Mouse (Mus musculus): Measurements from ENCODE around the gene Gm17657.
A peak's percentile ranks its signal among the peaks of the same experiment; 100 is the strongest.

Gene Gm17657

DNA sequence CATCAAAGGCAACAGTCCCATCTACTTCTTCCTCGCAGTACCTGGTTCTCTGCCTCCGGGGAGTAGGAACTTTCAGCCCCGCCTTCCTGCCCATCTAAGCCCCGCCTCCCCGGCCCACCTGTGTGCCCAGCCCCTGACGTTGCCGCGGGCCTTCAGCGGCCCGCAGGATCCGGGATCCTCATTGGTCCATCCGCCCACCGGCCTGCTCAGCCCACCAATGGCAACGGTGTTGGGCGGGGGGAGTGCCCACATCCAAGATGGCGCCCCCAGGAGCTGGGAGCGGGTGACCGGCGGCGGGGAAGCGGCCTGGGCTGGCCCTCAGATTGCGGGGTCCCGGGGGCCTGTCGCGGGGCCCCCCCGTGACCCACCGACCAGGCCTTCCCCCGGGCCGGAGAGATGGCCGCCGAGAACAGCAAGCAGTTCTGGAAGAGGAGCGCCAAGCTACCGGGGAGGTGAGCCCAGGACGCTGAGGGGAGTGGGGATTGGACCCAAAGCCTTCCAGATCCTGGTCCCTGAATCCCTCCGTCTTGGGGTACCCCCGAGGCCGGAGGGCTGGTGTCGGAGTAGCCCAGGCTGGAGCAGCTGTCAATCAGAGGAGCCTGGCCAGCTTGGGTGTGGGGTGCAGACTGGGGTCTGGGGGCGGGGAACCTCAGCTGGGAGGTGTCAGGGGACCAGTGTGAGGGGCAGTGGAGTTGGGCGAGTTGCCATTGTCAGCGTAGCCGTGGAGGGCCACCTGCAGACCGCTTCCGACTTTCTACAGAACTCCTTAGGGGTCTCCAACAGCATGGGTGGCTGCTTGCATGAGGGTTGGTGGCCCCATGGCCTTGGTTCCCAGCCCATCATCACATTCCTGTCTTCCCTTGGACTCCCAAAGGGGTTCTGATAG lies at the start of gene Gm17657, which contains the start of gene Tbc1d22b:
Gene Gm17657 (minus strand): TSS at position 96 of the 886 bp plus-strand sequence.
Gene Tbc1d22b (plus strand): TSS at position 243 of the 886 bp plus-strand sequence.
- peak; percentile 98 for DNase-seq (ENCODE audit: low read depth, low spot score)

DNA sequence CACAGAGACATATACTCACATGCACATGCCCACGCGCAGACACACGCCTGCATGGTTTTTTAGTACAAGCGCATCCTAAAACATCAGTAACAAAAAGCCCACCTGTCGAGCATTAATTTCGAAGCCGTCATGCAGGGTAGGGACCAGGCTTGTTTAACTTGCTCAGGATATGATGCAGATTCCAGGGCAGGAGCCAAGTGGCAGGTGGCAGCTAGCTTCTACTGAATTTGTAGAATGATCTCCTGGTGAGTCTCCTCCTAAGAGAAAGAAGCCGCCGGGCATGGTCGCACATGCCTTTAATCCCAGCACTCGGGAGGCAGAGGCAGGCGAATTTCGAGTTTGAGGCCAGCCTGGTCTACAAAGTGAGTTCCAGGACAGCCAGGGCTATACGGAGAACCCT lies 49.6 kb upstream of the Gm17657 start:
- DNase-seq (ENCODE audit: low read depth, low spot score): no peak

DNA sequence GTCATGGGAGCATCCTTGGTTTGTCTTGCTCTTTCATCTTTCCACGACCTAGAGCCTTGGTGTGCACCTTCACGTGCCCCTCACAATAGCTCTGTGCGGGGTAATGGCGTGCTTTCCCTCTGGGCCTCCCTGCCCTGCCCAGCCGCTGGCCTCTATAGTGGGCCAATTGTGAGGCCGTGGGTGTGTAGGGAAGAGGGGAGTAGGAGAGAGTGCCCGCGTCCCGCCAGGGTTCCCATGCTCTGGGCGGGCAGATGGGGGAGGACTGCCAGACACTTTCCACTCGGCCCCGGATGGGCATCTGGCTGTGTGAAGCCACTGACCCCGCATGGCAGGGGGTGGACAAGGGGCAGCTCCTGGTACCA lies 47.3 kb upstream of the Gm17657 start:
- no peak for DNase-seq (ENCODE audit: low read depth, low spot score)

DNA sequence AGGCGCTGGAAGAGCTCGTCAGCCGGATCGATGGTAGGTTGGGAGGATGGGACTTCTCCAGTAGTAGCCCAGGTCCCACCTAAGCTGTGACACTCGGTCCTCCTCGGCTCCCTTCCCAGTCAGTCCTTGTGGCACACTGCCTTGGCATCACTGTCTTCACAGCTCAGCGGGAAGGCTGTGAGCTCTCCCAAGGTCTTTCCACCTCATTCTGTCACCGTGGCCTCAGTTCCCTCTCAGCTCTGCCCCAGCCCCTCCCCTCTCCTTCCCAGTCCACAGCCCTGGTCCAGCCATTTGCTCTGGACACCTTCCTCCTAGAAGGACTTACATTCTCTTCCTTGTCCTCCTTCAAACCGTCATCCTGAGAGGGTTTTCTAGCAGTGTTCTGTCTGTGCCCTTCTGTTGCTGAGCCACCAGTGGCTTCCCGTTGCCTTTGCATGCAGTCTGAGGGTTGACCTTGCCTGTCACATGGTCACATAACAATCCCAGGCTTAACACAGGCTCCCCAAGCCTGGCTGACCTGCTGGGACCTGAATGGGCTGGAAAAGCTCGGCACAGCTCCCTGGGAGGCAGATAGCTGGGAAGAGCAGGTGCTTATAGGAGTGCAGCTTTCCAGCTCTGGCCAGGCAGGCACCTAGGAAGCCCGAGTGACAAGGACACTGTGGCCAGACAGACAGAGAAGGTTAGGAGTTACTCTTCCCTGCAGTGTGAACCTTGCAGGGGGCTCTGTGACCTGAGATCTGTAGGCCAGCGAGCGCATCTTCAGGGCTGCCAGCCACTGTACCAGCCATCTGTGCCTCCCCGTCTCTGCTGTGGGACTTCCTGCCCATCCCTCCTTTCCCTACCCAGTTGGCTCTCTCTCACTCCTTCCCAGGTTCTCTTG lies 46.7 kb upstream of the Gm17657 start:
- no peak for DNase-seq (ENCODE audit: low read depth, low spot score)

DNA sequence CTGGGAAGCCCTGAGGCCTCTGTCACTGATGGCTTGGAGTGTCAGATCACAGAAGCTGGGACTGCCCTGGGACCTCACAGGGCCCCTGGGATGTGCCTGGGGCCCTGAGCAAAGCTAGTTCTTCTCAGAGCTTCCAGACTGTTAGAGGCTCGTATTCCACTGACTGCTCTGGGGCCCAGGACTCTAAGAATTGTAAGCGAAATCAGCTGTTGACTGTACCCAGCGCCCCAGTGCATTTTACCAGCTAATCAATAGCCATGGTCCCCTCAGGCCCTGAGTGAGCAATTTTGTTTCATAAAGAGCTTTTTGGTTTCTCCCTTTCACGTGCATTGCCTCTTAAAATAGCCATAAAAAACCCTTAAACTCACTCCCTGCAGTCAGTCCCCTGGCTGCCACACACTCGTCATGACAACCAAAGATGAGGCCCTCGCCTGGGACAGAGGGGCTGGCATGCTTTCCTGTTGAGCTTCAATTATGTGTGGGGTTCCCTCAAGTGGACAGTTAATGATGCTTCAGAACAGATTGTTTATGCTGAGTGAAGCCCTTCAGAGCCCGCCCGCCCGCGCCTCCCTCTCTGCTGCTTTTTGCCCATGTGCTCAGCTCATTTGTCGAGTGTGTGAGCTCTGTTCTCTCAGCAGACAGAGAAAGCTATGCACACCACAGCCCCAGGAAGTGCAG lies 39.9 kb upstream of the Gm17657 start:
- DNase-seq (ENCODE audit: low read depth, low spot score): no peak

DNA sequence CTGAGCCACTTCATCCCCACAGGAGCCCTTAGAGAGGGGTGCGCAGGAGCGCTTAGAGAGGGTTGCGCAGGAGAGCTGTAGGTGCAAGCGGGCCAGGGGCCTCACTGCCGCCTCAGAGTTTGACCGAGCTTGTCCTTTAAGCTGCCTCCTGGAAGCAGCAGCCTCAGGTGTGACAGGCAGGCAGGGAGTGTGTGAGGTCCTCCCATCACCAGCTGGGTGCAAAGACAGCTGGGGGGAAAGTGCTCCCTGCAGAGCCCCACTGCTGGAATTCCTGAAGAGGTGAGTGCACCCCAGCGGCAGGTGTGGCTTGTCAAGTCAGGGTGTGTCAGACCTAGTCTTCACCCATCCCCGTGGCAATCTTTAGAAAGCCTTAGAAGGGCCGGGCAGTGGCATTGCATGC lies 37.5 kb upstream of the Gm17657 start:
- no peak for DNase-seq (ENCODE audit: low read depth, low spot score)

DNA sequence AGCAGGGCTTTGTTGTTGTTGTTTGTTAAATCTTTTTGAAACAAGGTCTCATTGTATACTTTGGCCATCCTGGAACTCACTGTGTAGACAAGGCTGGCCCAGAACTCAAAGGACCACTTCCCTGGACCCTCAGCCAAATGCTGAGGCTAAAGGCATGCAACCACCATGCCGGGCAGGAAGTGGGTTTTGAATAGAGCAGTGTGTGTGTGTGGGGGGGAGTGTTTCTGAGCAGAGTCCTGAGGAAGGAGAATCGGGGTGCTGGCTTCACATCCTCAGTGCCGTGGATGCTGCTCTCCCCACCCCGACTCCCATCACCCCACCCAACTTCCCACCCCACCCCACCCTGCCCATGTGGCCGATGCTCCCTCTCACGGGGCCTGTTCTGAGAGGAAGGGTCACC lies 36.0 kb upstream of the Gm17657 start:
- DNase-seq (ENCODE audit: low read depth, low spot score): no peak

DNA sequence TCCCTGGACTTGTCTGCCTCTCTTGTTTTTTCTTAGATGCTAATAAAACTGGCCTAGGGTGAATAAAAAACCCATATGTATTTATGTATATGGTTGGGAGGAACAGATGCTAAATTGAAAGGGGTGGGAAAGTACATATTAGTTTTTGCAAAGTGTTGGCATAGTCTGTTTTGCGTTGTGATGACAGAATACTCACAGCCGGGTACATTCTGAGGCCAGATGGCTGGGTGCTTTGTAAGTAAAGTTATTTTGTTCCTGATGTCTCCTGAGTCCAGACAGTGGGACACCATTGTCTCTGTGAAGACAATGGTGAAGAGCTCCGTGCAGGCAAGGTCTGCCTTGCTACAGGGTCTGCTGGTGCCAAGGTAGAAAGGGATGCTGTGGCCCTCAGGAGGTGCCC lies 35.3 kb upstream of the Gm17657 start:
- no peak for DNase-seq (ENCODE audit: low read depth, low spot score)

DNA sequence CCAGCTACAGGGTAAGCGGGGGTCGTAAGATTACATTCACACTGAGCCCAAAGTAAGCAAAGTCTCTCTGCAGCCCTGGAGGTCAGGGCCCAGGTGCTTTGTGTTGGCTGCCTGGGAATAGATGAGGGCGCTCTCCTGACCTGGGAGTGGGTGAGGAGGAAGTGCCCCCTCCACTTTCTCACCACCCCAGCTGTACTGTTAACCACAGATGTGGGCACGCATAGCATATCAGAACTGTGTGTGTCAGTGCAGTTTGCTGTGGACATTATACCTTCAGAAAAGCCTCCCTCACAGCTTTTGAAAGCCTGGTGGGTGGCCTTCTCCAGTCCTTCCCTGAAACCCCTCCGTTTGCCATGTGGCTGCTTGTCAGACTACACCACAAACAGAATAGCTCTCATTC lies 34.9 kb upstream of the Gm17657 start:
- DNase-seq (ENCODE audit: low read depth, low spot score): no peak

DNA sequence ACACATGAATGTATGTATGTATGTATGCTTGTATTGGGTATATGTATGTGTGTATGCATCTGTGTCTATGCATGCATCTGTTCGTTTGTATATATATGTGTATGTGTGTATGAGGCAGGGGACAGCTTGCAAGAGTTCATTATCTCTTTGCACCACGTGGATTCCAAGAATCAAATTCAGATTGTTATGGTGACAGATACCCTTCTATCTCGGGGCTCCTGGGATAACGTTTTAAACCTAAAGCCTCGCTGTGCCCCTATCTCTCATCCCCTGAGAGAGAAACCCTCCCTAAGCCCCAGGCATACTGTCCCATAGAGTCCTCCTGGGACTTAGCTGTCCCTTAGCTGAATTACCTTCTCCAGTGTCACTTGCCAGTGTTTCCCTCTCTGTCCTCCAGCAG lies 34.1 kb upstream of the Gm17657 start:
- DNase-seq (ENCODE audit: low read depth, low spot score): no peak

DNA sequence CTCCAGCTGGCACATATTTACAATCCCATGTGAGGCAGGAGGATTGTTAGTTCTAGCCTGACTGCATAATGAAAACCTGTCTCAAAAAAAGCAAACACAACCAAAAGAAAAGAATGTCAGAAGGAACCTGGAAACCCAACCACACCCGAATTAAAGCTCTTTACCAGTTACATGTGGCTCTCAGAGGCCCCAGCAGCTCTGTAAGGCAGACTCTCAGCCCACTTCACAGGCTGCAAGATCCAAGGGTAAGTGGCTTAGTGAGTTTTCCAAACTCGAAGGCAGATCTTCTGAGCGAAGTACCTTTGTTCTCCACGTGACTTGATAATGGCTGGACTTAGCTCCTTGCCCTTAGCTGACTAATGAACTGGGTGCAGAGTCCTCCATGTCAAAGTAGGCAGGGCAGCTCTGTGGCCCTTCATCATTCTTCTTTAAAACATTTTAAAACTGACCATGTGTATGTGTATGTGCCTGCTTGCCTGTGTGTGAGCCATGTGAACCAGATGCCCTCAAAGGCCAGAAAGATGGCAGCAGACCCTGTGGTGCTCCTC lies 30.2 kb upstream of the Gm17657 start:
- no peak for DNase-seq (ENCODE audit: low read depth, low spot score)

DNA sequence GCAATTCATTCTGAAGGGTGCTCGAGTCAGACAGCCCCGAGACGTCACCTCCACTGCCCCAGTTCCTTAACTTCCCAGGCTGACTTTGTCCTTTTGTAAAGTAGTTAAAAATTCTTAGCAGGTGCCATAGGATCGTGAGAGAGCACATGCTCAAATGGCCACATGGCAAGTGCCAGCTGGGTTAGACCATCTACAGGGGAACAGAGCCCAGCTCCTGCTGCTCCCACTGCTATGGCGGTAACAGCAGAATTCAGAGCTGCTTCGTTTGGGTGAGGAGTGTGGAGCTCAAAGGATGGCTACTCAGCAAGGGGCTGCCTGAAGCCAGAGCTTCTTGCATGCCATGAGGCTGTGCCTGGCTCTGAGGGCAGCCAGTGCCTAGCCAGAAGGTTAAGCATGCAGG lies 20.4 kb upstream of the Gm17657 start:
- DNase-seq (ENCODE audit: low read depth, low spot score): no peak

DNA sequence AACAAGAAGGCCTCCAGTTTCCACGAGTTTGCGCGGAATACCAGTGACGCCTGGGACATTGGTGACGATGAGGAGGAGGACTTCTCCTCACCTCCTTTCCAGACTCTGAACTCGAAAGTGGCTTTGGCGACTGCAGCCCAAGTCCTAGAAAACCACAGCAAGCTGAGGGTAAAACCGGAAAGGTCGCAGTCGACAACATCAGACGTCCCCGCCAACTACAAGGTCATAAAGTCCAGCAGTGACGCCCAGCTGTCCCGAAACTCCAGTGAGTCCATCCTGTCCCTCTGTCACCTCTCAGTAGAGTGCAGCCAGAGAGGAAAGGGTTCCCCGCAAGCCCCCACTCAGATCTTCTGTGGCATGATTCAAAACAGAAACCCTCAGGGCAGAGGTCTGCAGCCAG lies 19.0 kb upstream of the Gm17657 start:
- no peak for DNase-seq (ENCODE audit: low read depth, low spot score)

DNA sequence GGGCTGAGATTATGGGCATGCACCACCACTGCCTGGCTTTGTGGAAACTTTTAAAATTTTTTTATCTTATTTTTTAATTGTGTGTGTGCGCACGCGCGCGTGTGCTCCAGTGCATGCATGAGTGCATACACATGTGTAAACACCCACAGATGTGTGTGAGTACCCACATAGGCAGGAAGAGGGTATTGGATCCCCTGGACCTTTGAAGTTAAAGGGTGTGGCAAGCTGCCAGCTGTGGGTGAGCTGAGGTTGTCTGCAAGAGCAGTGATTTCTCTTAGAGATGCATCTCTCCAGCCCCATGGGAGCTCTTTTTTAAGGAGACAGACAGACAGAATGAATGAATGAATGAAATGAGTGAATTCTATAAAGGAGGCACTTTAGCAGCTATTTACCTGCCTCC lies 16.1 kb upstream of the Gm17657 start:
- DNase-seq (ENCODE audit: low read depth, low spot score): peak; percentile 17

DNA sequence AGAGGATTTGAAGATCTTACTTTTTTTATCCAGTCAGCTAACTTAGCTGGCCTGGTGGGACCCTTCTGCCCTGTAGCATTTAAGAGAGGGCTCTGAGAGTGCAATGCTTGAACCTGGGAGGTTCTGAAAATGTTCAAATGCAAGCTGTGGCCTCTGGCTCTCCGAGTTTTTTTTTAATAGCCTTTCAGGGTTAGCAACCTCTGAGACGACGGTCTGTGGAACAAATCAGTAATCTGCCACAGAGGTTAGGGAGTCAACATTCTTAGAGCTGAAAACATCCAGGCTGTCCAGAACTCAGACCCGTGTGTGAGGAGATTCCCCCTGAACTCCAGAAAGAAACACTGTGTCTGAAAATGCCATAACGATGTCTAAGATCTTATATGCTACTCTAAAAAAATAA lies 9.0 kb upstream of the Gm17657 start:
- DNase-seq (ENCODE audit: low read depth, low spot score): no peak

DNA sequence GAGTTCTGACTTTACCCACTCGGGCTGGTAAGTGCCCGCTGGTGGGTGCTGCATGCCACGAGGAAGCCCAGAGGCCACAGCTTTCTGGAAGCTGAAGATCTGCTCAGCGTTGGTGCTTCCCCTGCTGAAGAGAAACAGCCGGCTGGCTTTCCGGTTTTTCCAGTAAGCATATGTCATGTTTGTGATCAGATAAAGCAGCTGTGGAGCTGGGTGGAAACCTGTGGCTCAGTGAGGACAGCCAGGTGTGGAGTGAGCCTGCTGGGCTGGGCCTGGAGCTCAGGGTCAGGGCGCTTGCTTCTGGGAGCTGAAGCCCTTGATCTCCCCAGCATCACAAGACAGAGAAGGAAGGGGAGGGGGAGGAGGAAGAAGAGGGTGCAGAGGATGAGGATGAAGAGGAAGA lies 7.5 kb upstream of the Gm17657 start:
- no peak for DNase-seq (ENCODE audit: low read depth, low spot score)

DNA sequence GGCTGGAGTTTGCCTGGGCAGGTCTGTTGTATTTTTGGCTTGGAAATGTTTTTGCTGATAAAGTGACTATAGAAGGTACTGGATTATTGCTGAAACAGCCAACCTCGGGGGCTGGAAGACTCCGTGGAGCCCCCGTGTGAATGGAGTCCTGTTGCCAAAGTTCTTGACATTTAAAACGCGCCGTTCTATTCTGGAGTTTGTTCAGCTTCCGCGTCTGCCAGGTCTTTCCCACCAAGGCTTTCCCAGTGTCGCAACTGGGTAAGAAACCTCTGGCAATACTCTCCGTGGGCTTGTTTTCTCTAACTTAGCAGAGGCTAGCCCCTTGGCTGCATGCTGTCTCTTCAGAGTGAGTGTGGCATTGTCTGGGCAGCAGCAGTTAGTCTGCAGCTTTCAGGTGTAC lies 7.0 kb upstream of the Gm17657 start:
- DNase-seq (ENCODE audit: low read depth, low spot score): no peak

DNA sequence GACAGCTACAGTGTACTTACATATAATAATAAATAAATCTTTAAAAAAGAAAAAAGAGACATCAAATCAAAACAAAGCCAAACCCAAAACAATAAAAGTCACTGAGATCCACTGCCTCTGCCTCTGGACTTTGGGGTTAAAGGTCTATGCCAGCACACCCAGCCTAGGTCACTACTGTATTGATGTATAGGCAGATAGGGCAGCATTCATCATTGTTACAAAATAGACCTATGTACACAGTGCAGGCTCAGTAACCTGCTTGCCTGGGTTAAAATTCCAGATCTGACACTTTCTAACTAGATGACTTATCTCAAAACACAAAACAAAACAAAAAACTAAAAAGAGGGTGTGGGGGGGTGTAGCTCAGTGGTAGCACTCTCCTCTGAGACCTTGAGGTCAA lies 4.7 kb upstream of the Gm17657 start:
- DNase-seq (ENCODE audit: low read depth, low spot score): no peak

DNA sequence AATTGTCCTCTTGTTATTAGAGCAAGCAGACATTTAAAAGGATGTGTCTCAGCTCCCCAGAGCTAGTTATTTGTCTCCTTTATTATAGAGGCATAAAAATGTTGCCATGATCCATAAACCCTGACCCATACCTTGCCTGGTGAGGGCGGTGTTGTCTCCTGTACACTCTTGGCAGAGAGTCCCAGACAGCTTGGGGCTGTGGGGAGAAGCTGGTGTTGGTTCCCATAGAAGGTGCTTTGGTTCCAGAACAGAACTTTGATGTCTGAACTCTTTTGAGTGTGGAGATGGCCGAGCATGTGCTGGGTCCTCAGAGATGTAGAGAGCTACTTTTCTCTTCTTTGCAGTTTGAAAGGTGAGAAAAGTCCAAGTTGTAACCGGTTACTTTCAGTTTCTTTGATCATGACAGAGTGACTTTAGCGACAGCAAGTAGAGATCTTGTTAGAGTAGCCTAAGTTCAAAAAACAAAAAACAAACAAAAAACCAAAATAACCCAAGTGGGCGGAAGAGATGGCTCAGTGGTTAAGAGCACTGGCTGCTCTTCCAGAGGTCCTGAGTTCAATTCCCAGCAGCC lies 2.8 kb upstream of the Gm17657 start, which contains the start of gene Tmem217:
Gene Tmem217 (minus strand): TSS at position 224 of the 571 bp plus-strand sequence.
- peak; percentile 58 for DNase-seq (ENCODE audit: low read depth, low spot score)

DNA sequence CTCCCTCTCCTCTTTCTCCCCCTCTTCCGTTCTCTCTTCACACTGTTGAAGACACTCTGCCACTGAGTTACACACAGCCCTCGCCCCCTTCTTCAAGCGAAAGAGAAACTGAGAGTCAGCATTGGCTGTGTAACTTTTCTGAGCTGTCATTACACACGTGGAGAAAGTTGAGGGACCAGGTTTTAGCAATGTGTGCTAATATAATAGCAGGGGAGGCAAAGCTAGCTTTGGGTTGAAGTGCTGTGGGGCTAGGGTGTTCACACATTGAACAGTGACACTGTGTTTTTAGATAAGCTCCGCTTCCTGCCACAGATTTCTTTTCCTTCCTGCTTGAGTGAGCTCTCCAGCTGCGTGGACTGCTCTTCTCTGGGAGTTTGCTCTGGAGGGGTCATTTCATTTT lies 1.6 kb upstream of the Gm17657 start:
- DNase-seq (ENCODE audit: low read depth, low spot score): peak; percentile 57

DNA sequence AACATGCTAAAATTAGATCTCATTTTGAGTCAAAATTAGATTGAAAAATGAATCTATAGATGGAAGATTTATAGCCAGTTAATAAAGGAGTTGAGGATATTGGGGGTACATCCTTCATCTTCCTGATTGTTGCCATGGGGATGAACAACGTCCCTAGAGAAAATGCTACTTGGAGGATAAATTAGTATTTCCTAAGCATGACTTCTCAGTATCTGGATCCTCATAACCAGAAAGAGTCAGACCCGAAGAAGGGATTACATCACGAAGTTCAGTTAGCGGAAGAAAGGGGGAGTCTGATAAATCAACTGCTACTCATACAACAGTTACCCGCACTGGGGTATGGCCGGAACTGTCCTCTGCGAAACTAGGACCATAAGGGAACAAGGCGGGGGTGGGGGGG lies 444 bp downstream of the Gm17657 start:
- no peak for DNase-seq (ENCODE audit: low read depth, low spot score)

Data from A20 (cell line).